Mouse (Mus musculus) G1E (cell line): ENCODE data around the gene Grid2. TPM values are rescaled to one million over a fixed set of nuclear protein-coding genes. Genes with fewer than 3 reads are reported as not detected.

Source experiments
- ATAC-seq: 2 replicates; pipeline ENCODE4 v1.8.0; 2016; ENCODE audit warnings: mild to moderate bottlenecking; ENCODE audit not compliant: insufficient number of reproducible peaks, poor library complexity, low FRiP score, severe bottlenecking; ENCODE audit errors: extremely low read depth
- DNase-seq: peaks from one replicate; pipeline ENCODE4 v3.0.0; 2012; ENCODE audit warnings: low spot score
- H3K27me3 ChIP-seq: 2 replicates; pipeline ENCODE4 v1.6.1; 2012; ENCODE audit warnings: mild to moderate bottlenecking, low read length, inconsistent platforms; ENCODE audit not compliant: insufficient read depth
- H3K36me3 ChIP-seq: replicated peaks from 2 replicates; pipeline ENCODE3; 2012; ENCODE audit warnings: mild to moderate bottlenecking, inconsistent platforms
- H3K4me1 ChIP-seq: 2 replicates; pipeline ENCODE4 v1.6.1; 2012; ENCODE audit warnings: low read depth, low read length, inconsistent platforms, mixed read lengths; ENCODE audit not compliant: insufficient read depth
- H3K4me3 ChIP-seq: 2 replicates; pipeline ENCODE4 v1.5.1; 2012; ENCODE audit warnings: low read depth, mild to moderate bottlenecking, inconsistent platforms, low read length, moderate library complexity, mixed read lengths
- H3K9me3 ChIP-seq: replicated peaks from 2 replicates; pipeline ENCODE4 v1.6.1; 2012; ENCODE audit warnings: inconsistent platforms
- CTCF ChIP-seq: IDR thresholded peaks from 2 replicates; pipeline ENCODE4 v1.5.1; 2012; ENCODE audit warnings: low read depth, low read length, inconsistent platforms, mixed read lengths
- GATA1 ChIP-seq: IDR thresholded peaks from 2 replicates; pipeline ENCODE4 v1.6.1; 2012; ENCODE audit warnings: borderline replicate concordance, low read length, inconsistent platforms, mixed read lengths
- GATA2 ChIP-seq: IDR thresholded peaks from 2 replicates; pipeline ENCODE4 v1.6.1; 2012; ENCODE audit warnings: low read depth, low read length, inconsistent platforms, borderline replicate concordance
- POLR2AphosphoS5 ChIP-seq: IDR thresholded peaks from 2 replicates; pipeline ENCODE4 v1.6.1; 2012; ENCODE audit warnings: low read depth, low read length, inconsistent platforms; ENCODE audit not compliant: insufficient replicate concordance
- TAL1 ChIP-seq: conservative IDR thresholded peaks from 2 replicates; pipeline ENCODE4 v1.6.1; 2012; ENCODE audit warnings: low read depth, low read length, inconsistent platforms, mixed read lengths
- polyA plus RNA-seq: library from polyadenylated mRNA; stranded (reverse); fragments of >175 nt; gene quantifications from 2 replicates; pipeline ENCODE4 v1.2.3, GENCODE M21; 2012
- total RNA-seq, 2 experiments: library from RNA; stranded (forward) in 1 of 2; stranded (reverse) in 1 of 2; fragments of 200-1000 nt in 1 of 2; fragments of >200 nt in 1 of 2; fragmentation: Nextera tagmentation in 1 of 2; gene quantifications; 2 replicates each; pipeline ENCODE4 v1.2.3; 2014 to 2017

Gene Grid2
- total and polyA plus RNA-seq, 3 experiments, result 0.01 to 0.38 TPM; not detected in 1

- H3K9me3 ChIP-seq, result no peaks in the 10 kb centered on the region
- no peak overlapping the region for H3K4me3 ChIP-seq
- TF ChIP-seq CTCF (no peak), GATA2 (no peak), POLR2AphosphoS5 (no peak), GATA1 (no peak), TAL1 (no peak)
- H3K27me3 ChIP-seq, result no peaks in the 10 kb centered on the region
- no peak for ATAC-seq
- no peaks in the 10 kb centered on the region for H3K36me3 ChIP-seq
- DNase-seq, result no peak
- H3K4me1 ChIP-seq, result no peaks in the 10 kb centered on the region
Measured at GRCm38 (mm10) chr6:63590681-63591080, 335.0 kb downstream of the Grid2 start.

GRCm38 (mm10) chr6:63609570-63609969 lies 353.9 kb downstream of the Grid2 start:
- no peak for ATAC-seq
- TF ChIP-seq POLR2AphosphoS5 (no peak), CTCF (no peak), TAL1 (no peak), GATA2 (no peak), GATA1 (no peak)
- no peak for DNase-seq

GRCm38 (mm10) chr6:63635970-63636369 lies 380.3 kb downstream of the Grid2 start:
- H3K36me3 ChIP-seq, result no peaks in the 10 kb centered on the region
- DNase-seq (no peak), ATAC-seq (no peak)
- H3K4me3 ChIP-seq, result no peak overlapping the region
- TF ChIP-seq TAL1 (no peak), GATA1 (no peak), CTCF (no peak), POLR2AphosphoS5 (no peak), GATA2 (no peak)
- no peaks in the 10 kb centered on the region for H3K4me1 ChIP-seq
- H3K9me3 ChIP-seq, result no peaks in the 10 kb centered on the region
- no peaks in the 10 kb centered on the region for H3K27me3 ChIP-seq

More at GRCm38 (mm10) chr6:63609570-63609969, 353.9 kb downstream of the Grid2 start:
- Histone ChIP-seq H3K9me3 (no peaks in the 10 kb centered on the region), H3K36me3 (no peaks in the 10 kb centered on the region), H3K4me1 (no peaks in the 10 kb centered on the region), H3K27me3 (no peaks in the 10 kb centered on the region), H3K4me3 (no peak overlapping the region)

- no peak for TF ChIP-seq GATA2
- TF ChIP-seq POLR2AphosphoS5, result no peak
- TF ChIP-seq CTCF, result no peak
- no peak for TF ChIP-seq TAL1
- no peak for TF ChIP-seq GATA1
- H3K4me3 ChIP-seq, result no peak overlapping the region
- H3K4me1 ChIP-seq, result no peaks in the 10 kb centered on the region
- DNase-seq (no peak), ATAC-seq (no peak)
- H3K36me3 ChIP-seq, result no peaks in the 10 kb centered on the region
- H3K27me3 ChIP-seq, result no peaks in the 10 kb centered on the region
- no peaks in the 10 kb centered on the region for H3K9me3 ChIP-seq
Measured at GRCm38 (mm10) chr6:63659423-63659822, 403.7 kb downstream of the Grid2 start.

GRCm38 (mm10) chr6:63685689-63686088 lies 430.0 kb downstream of the Grid2 start:
- H3K4me3 ChIP-seq, result no peak overlapping the region
- no peak for ATAC-seq
- no peak for TF ChIP-seq GATA2
- no peak for TF ChIP-seq CTCF
- no peak for TF ChIP-seq TAL1
- no peak for TF ChIP-seq POLR2AphosphoS5
- TF ChIP-seq GATA1, result no peak

GRCm38 (mm10) chr6:63701684-63702083 lies 446.0 kb downstream of the Grid2 start:
- no peak for DNase-seq
- no peak for ATAC-seq
- Histone ChIP-seq H3K27me3 (no peaks in the 10 kb centered on the region), H3K4me3 (no peak overlapping the region), H3K4me1 (no peaks in the 10 kb centered on the region), H3K9me3 (no peaks in the 10 kb centered on the region), H3K36me3 (no peaks in the 10 kb centered on the region)
- TF ChIP-seq GATA2 (no peak), CTCF (no peak), POLR2AphosphoS5 (no peak), TAL1 (no peak), GATA1 (no peak)

More at GRCm38 (mm10) chr6:63685689-63686088, 430.0 kb downstream of the Grid2 start:
- H3K4me1 ChIP-seq, result no peaks in the 10 kb centered on the region
- no peaks in the 10 kb centered on the region for H3K36me3 ChIP-seq
- no peaks in the 10 kb centered on the region for H3K9me3 ChIP-seq
- no peaks in the 10 kb centered on the region for H3K27me3 ChIP-seq
- no peak for DNase-seq
